Mouse (Mus musculus) layer of hippocampus, adult 9-10 months (tissue): ENCODE measurements around the gene Fezf1.

Source experiments
- DNase-seq: peaks from one replicate; pipeline ENCODE4 v3.0.0; 2022; ENCODE audit warnings: low spot score

Fezf1 gene

DNA sequence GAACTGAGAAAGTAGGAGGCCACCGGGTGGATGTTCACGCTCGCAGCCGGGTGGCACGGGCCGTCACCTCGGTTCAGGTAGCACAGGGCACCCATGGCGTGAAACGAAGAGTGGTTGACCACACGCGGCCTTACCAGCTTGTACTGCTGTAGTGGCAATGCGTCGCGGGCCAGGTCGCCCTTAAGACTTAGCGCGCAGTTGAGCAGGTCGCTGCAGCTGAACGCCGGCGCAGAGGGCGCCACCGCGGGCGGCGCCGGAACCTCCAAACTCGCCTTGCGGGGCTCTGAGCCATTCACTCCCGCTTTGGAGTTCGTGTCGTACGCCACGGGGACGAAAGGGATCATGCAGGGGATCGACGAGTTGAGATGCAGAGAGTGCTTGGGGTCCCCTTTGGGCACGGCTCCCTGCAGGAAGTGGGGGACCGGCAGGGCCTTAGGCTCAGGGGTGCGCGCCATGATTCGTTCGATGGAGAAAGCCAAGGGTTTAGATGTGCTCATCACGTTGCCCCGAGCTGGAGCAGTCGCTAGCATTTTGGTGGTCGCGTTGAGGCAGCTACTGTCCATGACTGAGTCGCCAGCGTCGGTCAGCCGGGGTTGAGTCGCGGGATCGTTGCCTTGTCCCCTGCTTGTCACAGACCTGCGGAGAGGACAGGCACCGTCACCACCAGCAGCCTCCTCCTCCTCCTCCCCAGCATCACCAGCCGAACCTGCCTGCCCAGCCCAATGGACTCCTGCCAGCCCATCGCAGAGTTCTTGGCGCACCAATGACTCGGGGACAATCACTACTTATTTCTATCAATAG lies 450 bp downstream of the Fezf1 start:
- no peak for DNase-seq

DNA sequence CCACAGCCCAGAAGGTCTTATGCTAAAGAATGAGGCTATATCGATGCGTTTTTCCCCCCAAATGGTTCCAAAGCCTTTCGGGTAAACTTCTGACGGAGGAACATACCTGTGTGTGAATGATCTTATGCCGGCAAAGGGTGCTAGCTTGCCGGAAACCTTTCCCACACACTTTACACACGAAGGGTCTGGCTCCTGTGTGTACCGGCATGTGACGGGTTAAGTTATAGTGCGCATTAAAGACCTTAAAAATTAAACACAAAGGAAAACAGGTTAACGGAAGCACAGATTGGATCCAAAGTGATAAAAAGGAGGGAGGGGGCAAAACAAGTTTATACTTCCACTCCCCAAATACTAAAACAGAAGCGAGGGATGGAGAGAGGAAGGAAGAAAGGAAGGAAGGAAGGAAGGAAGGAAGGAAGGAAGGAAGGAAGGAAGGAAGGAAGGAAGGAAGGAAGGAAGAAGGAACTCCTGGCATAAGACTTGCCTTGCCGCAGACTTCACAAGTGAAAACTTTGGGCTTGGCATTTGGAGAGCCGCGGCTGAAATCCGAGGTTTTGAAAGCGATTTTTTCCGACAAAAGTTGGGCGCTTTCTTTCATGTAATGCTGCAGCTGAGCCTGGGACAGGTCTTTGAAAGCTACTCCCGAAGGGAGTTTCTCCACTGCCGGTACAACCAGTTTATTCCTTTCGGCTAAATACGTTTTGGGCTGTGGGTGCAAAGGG lies 1.2 kb downstream of the Fezf1 start:
- DNase-seq = no peak

DNA sequence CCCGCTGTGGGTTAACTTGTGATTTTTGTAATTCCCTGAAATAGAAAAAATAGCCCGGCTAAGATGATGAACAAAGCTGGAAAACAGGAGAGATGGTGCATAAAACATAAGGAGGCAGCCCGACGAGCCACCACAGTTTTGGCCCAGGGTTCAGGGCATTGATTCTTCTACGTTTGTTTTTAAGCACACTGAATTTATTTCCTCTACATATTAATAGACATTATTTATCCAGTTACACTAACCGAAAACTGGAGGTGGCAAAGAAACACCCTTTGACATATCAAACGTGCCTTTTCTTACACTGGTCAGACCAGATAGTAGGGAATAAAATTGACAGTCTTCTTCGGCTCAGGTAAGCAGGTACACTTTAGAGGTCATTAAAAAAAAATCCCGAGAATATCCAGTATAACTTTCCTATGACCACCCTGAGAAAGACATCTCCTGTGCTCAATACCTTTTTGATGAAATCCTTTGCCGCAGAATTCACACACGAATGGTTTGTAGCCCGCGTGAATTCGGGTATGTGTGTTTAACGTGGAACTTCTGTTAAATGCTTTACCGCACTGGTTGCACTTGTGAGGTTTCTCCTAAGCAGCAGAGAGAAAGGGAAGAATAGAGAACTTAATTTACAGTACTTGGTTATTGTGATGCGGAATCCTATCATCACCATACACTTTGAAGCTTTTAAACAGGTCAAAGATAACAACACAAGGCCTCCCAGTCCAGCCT lies 1.9 kb downstream of the Fezf1 start:
- no peak for DNase-seq

DNA sequence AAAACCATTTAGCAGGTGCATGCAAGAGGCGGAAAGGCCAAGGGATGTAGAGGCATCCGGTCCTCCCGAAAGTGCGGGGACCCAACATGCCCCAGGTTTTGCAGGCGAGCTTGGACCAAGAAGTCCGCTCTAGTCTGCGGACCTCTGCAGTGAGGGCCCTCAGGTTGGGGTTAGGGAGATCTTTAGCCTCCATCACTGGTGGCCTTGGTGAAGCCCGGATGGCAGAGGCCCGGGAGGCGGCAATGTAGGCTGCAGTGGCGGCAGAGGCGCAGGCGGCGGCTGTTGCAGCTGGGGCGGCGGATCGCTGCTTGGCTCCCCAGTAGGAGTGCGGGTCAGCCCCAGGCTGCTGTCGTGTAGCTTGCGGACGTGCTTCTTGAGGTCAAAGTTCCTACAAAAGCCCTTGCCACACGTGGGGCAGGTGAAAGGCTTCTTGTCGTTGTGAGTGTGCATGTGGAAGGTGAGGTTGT lies 2.6 kb downstream of the Fezf1 start:
- DNase-seq = no peak

DNA sequence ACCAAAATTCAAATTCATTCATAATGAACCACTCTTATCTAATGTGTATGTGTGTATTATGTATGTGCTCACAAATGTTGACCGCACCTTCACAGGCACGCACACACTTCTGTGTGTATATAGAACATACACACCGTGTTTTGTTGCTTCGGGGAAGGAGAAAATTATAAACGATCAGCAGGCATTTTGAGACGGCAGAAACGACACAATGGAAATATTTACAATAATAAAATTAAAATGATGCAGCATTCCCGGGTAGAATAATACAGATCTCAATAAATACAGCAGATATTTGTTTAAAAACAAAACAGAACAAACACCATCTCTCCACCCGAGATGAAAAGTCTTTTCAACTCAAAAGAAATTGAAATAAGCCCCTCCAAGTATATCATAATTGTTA lies 3.0 kb downstream of the Fezf1 start:
- no peak for DNase-seq

DNA sequence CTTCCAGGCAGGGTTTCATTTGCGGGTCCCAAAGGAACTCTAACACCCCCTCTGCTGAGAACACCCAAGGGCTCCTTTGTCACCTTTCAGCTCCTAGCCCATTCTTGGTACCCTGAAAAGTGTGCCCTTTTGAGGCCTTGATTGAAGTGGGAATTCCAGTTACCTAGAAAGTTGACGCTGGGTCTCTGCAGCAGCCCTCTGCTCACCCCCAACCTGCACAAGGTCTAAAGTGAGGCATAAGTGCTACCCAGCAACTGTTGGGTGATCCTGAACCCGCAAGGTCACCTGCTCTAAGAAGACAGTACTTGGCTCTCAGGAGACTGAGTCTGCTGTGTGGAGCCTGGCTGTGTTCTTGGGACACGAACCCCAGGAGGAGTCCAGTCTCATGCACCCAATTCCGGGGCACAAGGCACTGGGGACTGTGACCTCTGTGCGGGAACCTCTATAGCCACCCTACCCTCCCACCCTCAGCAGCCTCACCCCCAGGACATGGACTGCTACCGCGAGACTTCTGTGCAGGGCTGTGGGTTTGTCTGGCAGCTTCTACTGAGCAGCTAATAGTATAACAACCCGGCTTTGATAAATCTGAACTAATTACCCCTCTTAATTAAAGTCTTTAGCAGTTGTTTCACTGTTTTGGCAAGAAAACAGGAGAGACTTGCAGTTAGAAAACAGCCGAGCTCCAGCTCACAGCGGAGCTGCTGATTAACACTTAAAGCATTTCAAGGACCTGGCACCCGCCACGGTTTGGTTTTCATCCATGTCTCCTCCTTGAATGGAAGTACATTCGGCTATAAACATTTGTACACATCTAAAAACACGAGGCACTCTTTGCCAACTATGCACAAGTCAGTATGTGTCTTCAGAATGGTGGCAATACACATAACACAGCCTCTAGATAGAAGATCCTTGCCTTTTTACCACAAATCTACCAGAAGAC lies 4.1 kb downstream of the Fezf1 start:
- no peak for DNase-seq

DNA sequence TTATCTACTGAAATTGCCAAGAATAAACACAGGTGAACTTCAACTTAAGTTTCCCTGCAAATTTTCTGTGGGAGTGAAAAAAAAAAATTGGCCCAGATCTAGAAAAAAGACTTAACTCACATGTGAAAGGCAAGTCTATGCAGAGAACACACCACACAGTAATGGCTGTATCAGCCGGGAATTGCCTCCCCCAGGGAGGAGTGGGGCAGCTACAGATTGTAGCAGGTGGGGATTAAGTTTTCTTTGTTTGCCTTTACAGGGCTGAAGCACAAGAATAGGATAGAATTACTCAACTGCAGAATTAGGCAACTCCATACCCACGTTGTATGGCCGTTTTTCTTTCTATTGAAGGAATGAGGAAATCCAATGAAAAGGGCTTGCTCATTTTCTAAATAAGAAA lies 36.7 kb downstream of the Fezf1 start:
- no peak for DNase-seq

DNA sequence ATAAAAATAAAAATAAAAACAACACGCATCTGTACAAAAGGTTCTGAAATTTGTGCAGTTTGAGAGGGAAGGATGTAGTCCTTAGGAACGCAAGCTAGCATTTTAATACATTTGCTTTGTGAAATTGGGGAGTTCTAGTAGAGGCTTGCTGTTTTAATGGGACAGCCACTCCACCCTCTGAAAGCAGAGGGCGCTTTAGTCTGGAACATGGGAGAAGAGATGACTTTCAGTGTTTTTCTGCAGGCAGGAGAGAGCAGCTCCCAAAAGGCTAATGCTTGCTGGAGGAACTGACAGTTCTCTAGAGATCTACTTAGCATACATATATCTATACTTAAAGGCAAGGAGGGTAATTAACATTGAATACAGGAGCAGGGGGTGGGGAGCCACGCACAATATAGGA lies 40.4 kb downstream of the Fezf1 start:
- DNase-seq = no peak

DNA sequence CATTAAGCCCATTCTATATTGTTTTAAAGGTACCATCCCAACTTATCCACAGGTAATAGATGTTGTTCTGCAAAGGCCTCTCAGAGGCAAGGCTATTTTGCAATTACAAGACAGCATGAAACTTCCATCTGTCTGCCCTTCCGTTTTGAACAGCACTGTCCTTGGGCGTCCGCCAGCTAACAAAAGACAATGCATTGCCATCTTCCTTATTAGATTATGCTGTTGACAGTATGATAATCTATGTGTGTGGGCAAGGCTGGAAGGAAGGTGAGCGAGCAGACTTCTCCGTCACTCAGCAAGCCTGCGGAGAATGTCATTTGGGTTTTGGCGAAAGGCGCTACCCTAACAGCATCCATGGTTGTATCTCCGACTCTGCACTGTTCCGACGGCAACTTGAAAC lies 45.5 kb downstream of the Fezf1 start:
- DNase-seq = no peak
